Mouse (Mus musculus): ENCODE data around the gene Dlg5.

- TF ChIP-seq GATA1 (IDR thresholded peaks at IDR 0.05; ENCODE audit: borderline replicate concordance, low read length) (no peak), FLI1 (IDR thresholded peaks at IDR 0.05; ENCODE audit: low read length) (no peak)
Measured at GRCm38 (mm10) chr14:24205281-24205871, 40.3 kb downstream of the Dlg5 start.
